Mouse (Mus musculus) G1E (cell line): Measurements from ENCODE around the gene Lig3.

ENCODE experiments used
- CTCF ChIP-seq: IDR thresholded peaks from 2 replicates; pipeline ENCODE4 v1.5.1; 2012; ENCODE audit warnings: low read depth, low read length, inconsistent platforms, mixed read lengths
- GATA1 ChIP-seq: IDR thresholded peaks from 2 replicates; pipeline ENCODE4 v1.6.1; 2012; ENCODE audit warnings: borderline replicate concordance, low read length, inconsistent platforms, mixed read lengths
- GATA2 ChIP-seq: IDR thresholded peaks from 2 replicates; pipeline ENCODE4 v1.6.1; 2012; ENCODE audit warnings: low read depth, low read length, inconsistent platforms, borderline replicate concordance
- POLR2AphosphoS5 ChIP-seq: IDR thresholded peaks from 2 replicates; pipeline ENCODE4 v1.6.1; 2012; ENCODE audit warnings: low read depth, low read length, inconsistent platforms; ENCODE audit not compliant: insufficient replicate concordance
- TAL1 ChIP-seq: conservative IDR thresholded peaks from 2 replicates; pipeline ENCODE4 v1.6.1; 2012; ENCODE audit warnings: low read depth, low read length, inconsistent platforms, mixed read lengths

DNA sequence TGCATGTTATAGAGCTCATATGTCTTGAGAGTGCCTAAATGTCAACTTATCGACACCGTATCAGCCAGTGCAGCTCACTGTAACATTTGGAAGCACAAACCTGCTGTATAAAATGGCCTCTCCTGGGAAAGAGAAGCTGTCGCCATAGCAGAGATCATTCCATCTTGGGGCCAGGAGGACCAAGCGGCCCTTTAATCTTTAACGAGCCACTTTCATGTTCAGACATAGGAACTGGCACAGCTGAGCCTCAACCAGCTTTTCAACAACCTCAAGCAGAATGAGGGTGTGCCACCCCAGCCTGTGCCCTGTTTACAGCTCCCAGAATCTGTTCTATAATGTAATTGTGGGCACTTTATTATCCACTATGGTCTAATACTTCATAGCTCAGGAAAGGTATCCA, 69.4 kb downstream of the Lig3 start:
- TF ChIP-seq CTCF (no peak), GATA1 (no peak), POLR2AphosphoS5 (no peak), TAL1 (no peak), GATA2 (no peak)
